Mouse (Mus musculus): ENCODE data around the gene Rab5c. TPM values are rescaled to one million over a fixed set of nuclear protein-coding genes. Genes with fewer than 3 reads are reported as not detected.

The Rab5c gene
- polyA plus RNA-seq, 1 experiment from 2014 or later, result 18.4 TPM

- Histone ChIP-seq H3K4me3 (ENCODE audit: low read depth, low read length) (no peak overlapping the region), H3K27ac (replicated peaks) (no peak overlapping the region), H3K9me3 (ENCODE audit: control insufficient read depth, low read length) (no peaks in the 10 kb centered on the region), H3K4me1 (replicated peaks; ENCODE audit: control insufficient read depth, insufficient read depth) (0 out of 2 replicates have a peak, but pooled peaks cover 6% of the 10 kb centered on the region), H3K9ac (ENCODE audit: low read length) (no peak overlapping the region), H3K4me2 (replicated peaks; ENCODE audit: low read depth) (no peak overlapping the region), H3K27me3 (ENCODE audit: control insufficient read depth, insufficient read depth, low read length) (no peaks in the 10 kb centered on the region), H3K36me3 (ENCODE audit: control insufficient read depth, insufficient read depth, low read length) (no peaks in the 10 kb centered on the region)
- no peak for ATAC-seq (ENCODE audit: low FRiP score, low TSS enrichment)
- WGBS, result 80% methylated on average over 9 of the region's 9 CpGs
- TF ChIP-seq CTCF (IDR thresholded peaks at IDR 0.05; ENCODE audit: low read depth) (no peak), EP300 (optimal IDR thresholded peaks at IDR 0.05) (no peak)
- DNase-seq (ENCODE audit: low spot score), result no peak
Observed at GRCm38 (mm10) chr11:100766726-100767125, 28.7 kb upstream of the Rab5c start.

GRCm38 (mm10) chr11:100762831-100763230 lies 24.8 kb upstream of the Rab5c start, which contains the start of gene Hcrt:
Gene Hcrt, minus strand, starts transcription at chr11:100762931.
- Histone ChIP-seq H3K9me3 (ENCODE audit: control insufficient read depth, low read length) (no peaks in the 10 kb centered on the region), H3K4me3 (ENCODE audit: low read depth, low read length) (peak within 1 kb of the TSS; percentile 44), H3K4me2 (replicated peaks; ENCODE audit: low read depth) (peak within 1 kb of the TSS; percentile 62), H3K36me3 (ENCODE audit: control insufficient read depth, insufficient read depth, low read length) (no peaks in the 10 kb centered on the region), H3K27me3 (ENCODE audit: control insufficient read depth, insufficient read depth, low read length) (peaks cover 4% of the 10 kb centered on the region; the same call in 1 of the 2 replicates), H3K9ac (ENCODE audit: low read length) (0 out of 2 replicates have a peak within 1 kb of the TSS, but pooled peaks have one; percentile 50), H3K4me1 (replicated peaks; ENCODE audit: control insufficient read depth, insufficient read depth) (0 out of 2 replicates have a peak, but pooled peaks cover 6% of the 10 kb centered on the region), H3K27ac (replicated peaks) (no peak within 1 kb of the TSS)
- TF ChIP-seq CTCF (IDR thresholded peaks at IDR 0.05; ENCODE audit: low read depth) (no peak), EP300 (optimal IDR thresholded peaks at IDR 0.05) (no peak)
- ATAC-seq (ENCODE audit: low FRiP score, low TSS enrichment), result no peak
- DNase-seq (ENCODE audit: low spot score), result no peak
- WGBS, result 90% methylated on average over 7 of the region's 7 CpGs

DNA sequence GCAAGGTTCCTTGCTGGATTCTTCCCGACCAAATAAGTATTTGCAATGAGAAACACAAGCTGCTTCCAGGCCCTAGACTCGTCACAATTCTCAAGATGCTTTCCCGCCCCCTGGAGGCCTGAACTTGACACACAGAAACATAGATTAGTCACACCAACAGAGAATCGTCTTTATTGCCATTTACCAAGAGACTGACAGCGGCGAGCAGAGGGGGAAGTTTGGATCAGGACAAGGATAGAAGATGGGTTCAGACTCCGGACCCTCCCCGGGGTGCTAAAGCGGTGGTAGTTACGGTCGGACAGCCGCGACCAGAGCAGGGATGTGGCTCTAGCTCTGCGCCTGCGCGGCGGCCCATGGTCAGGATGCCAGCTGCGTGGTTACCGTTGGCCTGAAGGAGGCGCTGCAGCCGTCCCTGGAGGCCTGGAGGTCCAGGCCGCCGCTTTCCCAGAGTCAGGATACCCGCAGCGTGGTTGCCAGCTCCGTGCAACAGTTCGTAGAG lies 23.6 kb upstream of the Rab5c start:
- WGBS, result under 1% methylated on average over 27 of the region's 27 CpGs
- Histone ChIP-seq H3K4me3 (ENCODE audit: low read depth, low read length) (peak overlapping the region; percentile 44), H3K36me3 (ENCODE audit: control insufficient read depth, insufficient read depth, low read length) (no peaks in the 10 kb centered on the region), H3K27ac (replicated peaks) (no peak overlapping the region), H3K9ac (ENCODE audit: low read length) (peak overlapping the region; percentile 50; the same call in 1 of the 2 replicates), H3K4me2 (replicated peaks; ENCODE audit: low read depth) (peak overlapping the region; percentile 62), H3K9me3 (ENCODE audit: control insufficient read depth, low read length) (no peaks in the 10 kb centered on the region), H3K27me3 (ENCODE audit: control insufficient read depth, insufficient read depth, low read length) (peaks cover 4% of the 10 kb centered on the region; the same call in 1 of the 2 replicates), H3K4me1 (replicated peaks; ENCODE audit: control insufficient read depth, insufficient read depth) (0 out of 2 replicates have a peak, but pooled peaks cover 6% of the 10 kb centered on the region)
- ATAC-seq (ENCODE audit: low FRiP score, low TSS enrichment) (peak; percentile 74; the same call in 1 of the 2 replicates), DNase-seq (ENCODE audit: low spot score) (peak; percentile 90)
- peak; percentile 74 for TF ChIP-seq CTCF (IDR thresholded peaks at IDR 0.05; ENCODE audit: low read depth)
- no peak for TF ChIP-seq EP300 (optimal IDR thresholded peaks at IDR 0.05)

- DNase-seq (ENCODE audit: low spot score) (peak; percentile 73), ATAC-seq (ENCODE audit: low FRiP score, low TSS enrichment) (peak; percentile 36; the same call in 1 of the 2 replicates)
- Histone ChIP-seq H3K4me3 (ENCODE audit: low read depth, low read length) (peak within 1 kb of the TSS; percentile 24), H3K27ac (replicated peaks) (no peak within 1 kb of the TSS), H3K9ac (ENCODE audit: low read length) (no peak within 1 kb of the TSS), H3K4me2 (replicated peaks; ENCODE audit: low read depth) (peak within 1 kb of the TSS; percentile 49), H3K4me1 (replicated peaks; ENCODE audit: control insufficient read depth, insufficient read depth) (0 out of 2 replicates have a peak, but pooled peaks cover 6% of the 10 kb centered on the region), H3K9me3 (ENCODE audit: control insufficient read depth, low read length) (no peaks in the 10 kb centered on the region), H3K27me3 (ENCODE audit: control insufficient read depth, insufficient read depth, low read length) (peaks cover 4% of the 10 kb centered on the region; the same call in 1 of the 2 replicates), H3K36me3 (ENCODE audit: control insufficient read depth, insufficient read depth, low read length) (no peaks in the 10 kb centered on the region)
- TF ChIP-seq CTCF (IDR thresholded peaks at IDR 0.05; ENCODE audit: low read depth) (peak; percentile 53), EP300 (optimal IDR thresholded peaks at IDR 0.05) (no peak)
- under 1% methylated on average over 42 of the region's 51 CpGs for WGBS
Observed at GRCm38 (mm10) chr11:100759611-100760233, 21.7 kb upstream of the Rab5c start, which contains the start of gene Kcnh4. Gene Kcnh4, minus strand, starts transcription at chr11:100759942.

GRCm38 (mm10) chr11:100758707-100759610 lies 20.9 kb upstream of the Rab5c start:
- Histone ChIP-seq H3K27ac (replicated peaks) (no peak overlapping the region), H3K9me3 (ENCODE audit: control insufficient read depth, low read length) (no peaks in the 10 kb centered on the region), H3K4me3 (ENCODE audit: low read depth, low read length) (0 out of 2 replicates have a peak overlapping the region, but pooled peaks have one; percentile 24), H3K4me2 (replicated peaks; ENCODE audit: low read depth) (peak overlapping the region; percentile 49), H3K4me1 (replicated peaks; ENCODE audit: control insufficient read depth, insufficient read depth) (0 out of 2 replicates have a peak, but pooled peaks cover 6% of the 10 kb centered on the region), H3K27me3 (ENCODE audit: control insufficient read depth, insufficient read depth, low read length) (peaks cover 4% of the 10 kb centered on the region; the same call in 1 of the 2 replicates), H3K9ac (ENCODE audit: low read length) (no peak overlapping the region), H3K36me3 (ENCODE audit: control insufficient read depth, insufficient read depth, low read length) (no peaks in the 10 kb centered on the region)
- 2% methylated on average over 35 of the region's 35 CpGs for WGBS
- peak; percentile 67 for DNase-seq (ENCODE audit: low spot score)
- no peak for ATAC-seq (ENCODE audit: low FRiP score, low TSS enrichment)
- no peak for TF ChIP-seq EP300 (optimal IDR thresholded peaks at IDR 0.05)
- no peak for TF ChIP-seq CTCF (IDR thresholded peaks at IDR 0.05; ENCODE audit: low read depth)
